Mouse (Mus musculus): ENCODE results near the gene Gon4l.
A peak's percentile ranks its signal among the peaks of the same experiment; 100 is the strongest.
"Not testable (repeated sequence)": the region's sequence is repeated elsewhere in the genome, so short reads cannot be mapped to it uniquely, and the experiment has no call there.

The Gon4l gene

GRCm38 (mm10) chr3:88834951-88835491 lies at the start of gene Gon4l:
Gene Gon4l, plus strand, starts transcription at chr3:88835231.
- DNase-seq (ENCODE audit: low spot score in 2 of 2): peak; percentile 35 to 55

GRCm38 (mm10) chr3:88786323-88786722 lies 48.7 kb upstream of the Gon4l start:
- DNase-seq (ENCODE audit: low spot score in 2 of 2): not testable (repeated sequence)

GRCm38 (mm10) chr3:88786805-88787204 lies 48.2 kb upstream of the Gon4l start:
- DNase-seq (ENCODE audit: low spot score in 2 of 2): not testable (repeated sequence)

GRCm38 (mm10) chr3:88788033-88788432 lies 47.0 kb upstream of the Gon4l start:
- DNase-seq (ENCODE audit: low spot score in 2 of 2): not testable (repeated sequence)

GRCm38 (mm10) chr3:88797507-88797906 lies 37.5 kb upstream of the Gon4l start:
- not testable (repeated sequence) for DNase-seq (ENCODE audit: low spot score in 2 of 2)

GRCm38 (mm10) chr3:88803910-88804540 lies 31.0 kb upstream of the Gon4l start:
- DNase-seq (ENCODE audit: low spot score in 2 of 2): no peak

- DNase-seq (ENCODE audit: low spot score in 2 of 2): no peak
Measured at GRCm38 (mm10) chr3:88825710-88826109, 9.3 kb upstream of the Gon4l start.

- no peak for DNase-seq (ENCODE audit: low spot score in 2 of 2)
Measured at GRCm38 (mm10) chr3:88827231-88827630, 7.8 kb upstream of the Gon4l start.

GRCm38 (mm10) chr3:88831177-88832121 lies 3.6 kb upstream of the Gon4l start:
- DNase-seq (ENCODE audit: low spot score in 2 of 2): peak; percentile 14 to 23

GRCm38 (mm10) chr3:88832388-88832787 lies 2.6 kb upstream of the Gon4l start:
- peak; percentile 14 to 39 for DNase-seq (ENCODE audit: low spot score in 2 of 2)

GRCm38 (mm10) chr3:88849172-88849571 lies 14.1 kb downstream of the Gon4l start:
- no peak for DNase-seq (ENCODE audit: low spot score in 2 of 2)

- DNase-seq (ENCODE audit: low spot score in 2 of 2): no peak
Measured at GRCm38 (mm10) chr3:88855837-88856236, 20.8 kb downstream of the Gon4l start.

GRCm38 (mm10) chr3:88862129-88862528 lies 27.1 kb downstream of the Gon4l start:
- no peak for DNase-seq (ENCODE audit: low spot score in 2 of 2)

GRCm38 (mm10) chr3:88866735-88867134 lies 31.7 kb downstream of the Gon4l start:
- DNase-seq (ENCODE audit: low spot score in 2 of 2): not testable (repeated sequence)

- DNase-seq (ENCODE audit: low spot score in 2 of 2): not testable (repeated sequence)
Measured at GRCm38 (mm10) chr3:88867177-88867576, 32.1 kb downstream of the Gon4l start.

- not testable (repeated sequence) for DNase-seq (ENCODE audit: low spot score in 2 of 2)
Measured at GRCm38 (mm10) chr3:88868449-88868848, 33.4 kb downstream of the Gon4l start.

- DNase-seq (ENCODE audit: low spot score in 2 of 2): not testable (repeated sequence)
Measured at GRCm38 (mm10) chr3:88882536-88882935, 47.5 kb downstream of the Gon4l start.

- not testable (repeated sequence) for DNase-seq (ENCODE audit: low spot score in 2 of 2)
Measured at GRCm38 (mm10) chr3:88893011-88893410, 58.0 kb downstream of the Gon4l start.

GRCm38 (mm10) chr3:88904803-88905202 lies 69.8 kb downstream of the Gon4l start:
- DNase-seq (ENCODE audit: low spot score in 2 of 2): no peak

- no peak for DNase-seq (ENCODE audit: low spot score in 2 of 2)
Measured at GRCm38 (mm10) chr3:88905209-88905608, 70.2 kb downstream of the Gon4l start.

- no peak for DNase-seq (ENCODE audit: low spot score in 2 of 2)
Measured at GRCm38 (mm10) chr3:88905741-88906140, 70.7 kb downstream of the Gon4l start.

- DNase-seq (ENCODE audit: low spot score in 2 of 2): no peak
Measured at GRCm38 (mm10) chr3:88906393-88907159, 71.5 kb downstream of the Gon4l start.
